Mouse (Mus musculus) midbrain, embryonic 13.5 days (tissue): ENCODE results near the gene Specc1. TPM values are rescaled to one million over a fixed set of nuclear protein-coding genes. Genes with fewer than 3 reads are reported as not detected.
A peak's percentile ranks its signal among the peaks of the same experiment; 100 is the strongest.

ENCODE experiments used
- ATAC-seq: fragments of 200-750 bp; cut with Nextera tagmentation; 2 replicates; pipeline ENCODE4 v1.8.0; 2017; ENCODE audit warnings: mild to moderate bottlenecking, moderate TSS enrichment, moderate library complexity
- H3K27ac ChIP-seq: fragments of 300-500 bp; sonication (generic); 2 replicates; pipeline ENCODE4 v1.5.1; 2015; ENCODE audit warnings: inconsistent platforms, mild to moderate bottlenecking, moderate library complexity
- H3K27me3 ChIP-seq: fragments of 300-500 bp; sonication (generic); 2 replicates; pipeline ENCODE4 v1.6.1; 2015; ENCODE audit warnings: mild to moderate bottlenecking, inconsistent platforms
- H3K36me3 ChIP-seq: fragments of 300-500 bp; sonication (generic); 2 replicates; pipeline ENCODE4 v1.6.1; 2015; ENCODE audit warnings: mild to moderate bottlenecking, inconsistent platforms
- H3K4me1 ChIP-seq: fragments of 300-500 bp; sonication (generic); replicated peaks from 2 replicates; pipeline ENCODE4 v1.6.1; 2015; ENCODE audit warnings: inconsistent platforms
- H3K4me2 ChIP-seq: fragments of 300-500 bp; sonication (generic); replicated peaks from 2 replicates; pipeline ENCODE4 v1.6.1; 2015; ENCODE audit warnings: moderate library complexity, mild to moderate bottlenecking, inconsistent platforms
- H3K4me3 ChIP-seq: fragments of 300-500 bp; sonication (generic); replicated peaks from 2 replicates; pipeline ENCODE4 v1.5.1; 2015; ENCODE audit warnings: mild to moderate bottlenecking, inconsistent platforms
- H3K9ac ChIP-seq: fragments of 300-500 bp; sonication (generic); replicated peaks from 2 replicates; pipeline ENCODE4 v1.6.1; 2015; ENCODE audit warnings: mild to moderate bottlenecking, inconsistent platforms
- H3K9me3 ChIP-seq: fragments of 300-500 bp; sonication (generic); 2 replicates; pipeline ENCODE4 v1.6.1; 2016; ENCODE audit warnings: mild to moderate bottlenecking, inconsistent platforms
- WGBS: fragments of 180-500 bp; shearing (Covaris S2); methylation state at CpG from one replicate; pipeline ENCODE4 v1.1.7; 2015; 5-methylcytosine and 5-hydroxymethylcytosine counted together
- polyA plus RNA-seq: library from polyadenylated mRNA; unstranded; fragments of >200 nt; fragmentation: Nextera tagmentation; extraction: Ambion mirVana; gene quantifications from 2 replicates; pipeline ENCODE4 v1.2.1, GENCODE M21; 2015

Specc1 gene
- polyA plus RNA-seq, result 13.4 and 15.2 TPM in 2 replicates

- H3K36me3 ChIP-seq, result no peaks in the 10 kb centered on the region
- H3K27ac ChIP-seq, result no peak within 1 kb of the TSS
Measured at GRCm38 (mm10) chr11:61956572-61957295, at the start of gene Specc1. Gene Specc1, plus strand, starts transcription at chr11:61956763.

DNA sequence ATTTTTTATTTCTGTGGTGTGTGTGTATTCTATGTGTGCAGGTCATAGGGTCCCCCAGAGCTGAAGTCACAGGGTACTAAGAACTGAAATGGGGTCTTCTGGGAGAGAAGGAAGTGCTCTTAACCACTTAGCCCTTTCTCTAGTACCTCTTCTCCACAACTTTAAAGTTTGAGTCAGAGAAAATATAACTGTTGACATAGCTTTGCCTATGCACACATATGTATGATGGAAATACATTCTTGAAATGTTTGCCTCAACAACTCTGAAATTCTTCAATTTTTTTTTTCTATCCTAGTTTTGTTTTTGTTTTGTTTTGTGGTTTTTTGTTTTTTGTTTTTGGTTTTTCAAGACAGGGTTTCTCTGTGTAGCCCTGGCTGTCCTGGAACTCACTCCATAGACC lies 48.2 kb upstream of the Specc1 start:
- Histone ChIP-seq H3K4me3 (no peak overlapping the region), H3K36me3 (peaks cover 61% of the 10 kb centered on the region), H3K27me3 (no peaks in the 10 kb centered on the region), H3K9me3 (no peaks in the 10 kb centered on the region), H3K27ac (no peak overlapping the region), H3K4me2 (no peak overlapping the region), H3K4me1 (no peaks in the 10 kb centered on the region), H3K9ac (no peak overlapping the region)
- no peak for ATAC-seq

More at GRCm38 (mm10) chr11:61956572-61957295, at the start of gene Specc1:
- Histone ChIP-seq H3K9ac (peak within 1 kb of the TSS; percentile 64), H3K4me3 (peak within 1 kb of the TSS; percentile 70), H3K4me1 (no peaks in the 10 kb centered on the region), H3K27me3 (peaks cover 14% of the 10 kb centered on the region), H3K9me3 (no peaks in the 10 kb centered on the region), H3K4me2 (peak within 1 kb of the TSS; percentile 100)
- peak; percentile 97 for ATAC-seq
- WGBS, result under 1% methylated on average over 58 of the region's 58 CpGs

DNA sequence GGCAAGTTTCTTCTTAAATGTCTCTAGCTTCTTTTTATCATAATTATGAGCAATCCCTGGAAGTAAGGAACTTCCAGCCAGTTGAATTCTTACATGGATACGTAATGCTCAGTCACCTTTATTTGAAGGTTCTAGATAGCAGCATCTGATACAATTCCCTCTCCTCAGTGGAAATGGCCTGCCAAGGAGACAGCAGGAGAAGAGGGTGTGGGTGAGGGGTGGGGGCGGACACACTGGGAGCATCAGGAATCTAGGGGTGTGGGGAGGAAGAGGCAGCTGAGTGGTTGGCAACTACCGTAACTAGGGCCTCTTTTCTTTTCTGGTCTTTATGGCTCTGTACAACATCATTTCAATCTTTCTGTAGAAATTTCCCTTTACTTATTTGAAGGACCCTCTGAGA lies 36.9 kb upstream of the Specc1 start:
- no peak overlapping the region for H3K4me2 ChIP-seq
- 98% methylated on average over 3 of the region's 3 CpGs for WGBS
- H3K27ac ChIP-seq, result no peak overlapping the region
- H3K9ac ChIP-seq, result no peak overlapping the region
- H3K4me1 ChIP-seq, result no peaks in the 10 kb centered on the region; the same call in 1 of the 2 replicates
- H3K9me3 ChIP-seq, result no peaks in the 10 kb centered on the region
- ATAC-seq, result no peak
- no peak overlapping the region for H3K4me3 ChIP-seq
- no peaks in the 10 kb centered on the region for H3K27me3 ChIP-seq
- peaks cover 35% of the 10 kb centered on the region for H3K36me3 ChIP-seq

- peaks cover 17% of the 10 kb centered on the region; the same call in 1 of the 2 replicates for H3K36me3 ChIP-seq
- H3K4me3 ChIP-seq, result no peak overlapping the region
- ATAC-seq, result no peak
- H3K4me2 ChIP-seq, result no peak overlapping the region
- H3K27me3 ChIP-seq, result no peaks in the 10 kb centered on the region
- 94% methylated on average over 1 of the region's 1 CpGs for WGBS
- peaks cover 5% of the 10 kb centered on the region for H3K4me1 ChIP-seq
- H3K27ac ChIP-seq, result no peak overlapping the region
- no peaks in the 10 kb centered on the region for H3K9me3 ChIP-seq
- no peak overlapping the region for H3K9ac ChIP-seq
Measured at GRCm38 (mm10) chr11:61923309-61923708, 33.3 kb upstream of the Specc1 start.

- peak overlapping the region; percentile 96 for H3K27ac ChIP-seq
- H3K9me3 ChIP-seq, result no peaks in the 10 kb centered on the region
- no peaks in the 10 kb centered on the region for H3K36me3 ChIP-seq
- peak overlapping the region; percentile 82 for H3K4me3 ChIP-seq
- peak overlapping the region; percentile 82 for H3K9ac ChIP-seq
- no peak; the same call in none of the 2 replicates for ATAC-seq
- no peaks in the 10 kb centered on the region for H3K27me3 ChIP-seq
- H3K4me2 ChIP-seq, result peak overlapping the region; percentile 56
- WGBS, result 3% methylated on average over 42 of the region's 47 CpGs
- H3K4me1 ChIP-seq, result peaks cover 27% of the 10 kb centered on the region
Measured at GRCm38 (mm10) chr11:61929323-61930097, 27.1 kb upstream of the Specc1 start.

DNA sequence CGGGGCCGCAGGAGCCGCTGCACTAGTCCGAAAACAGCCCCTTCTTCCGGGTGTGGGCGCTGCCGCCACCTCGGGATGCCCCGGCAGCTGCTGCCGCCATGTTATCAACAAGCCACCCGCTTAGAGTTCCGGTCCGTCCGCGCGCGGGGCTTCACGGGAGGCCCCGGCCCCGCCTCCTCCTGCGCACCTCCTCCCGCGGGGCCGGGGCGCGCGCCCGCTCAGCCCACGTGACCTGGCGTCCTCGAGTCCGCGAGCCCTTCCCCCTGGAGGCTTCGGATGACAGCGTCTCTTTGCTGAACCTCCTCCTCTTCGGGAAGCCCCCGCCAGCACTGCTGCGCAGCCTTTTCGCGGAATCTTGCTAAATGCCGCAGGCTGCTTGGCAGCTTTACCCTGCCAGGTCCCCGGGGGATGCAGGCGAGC lies 26.5 kb upstream of the Specc1 start, which contains the start of gene Akap10:
TSS of gene Akap10 (minus strand) at position 155 of the 420 bp plus-strand sequence.
- Histone ChIP-seq H3K27ac (peak within 1 kb of the TSS; percentile 96), H3K4me2 (peak within 1 kb of the TSS; percentile 56), H3K4me1 (peaks cover 27% of the 10 kb centered on the region), H3K4me3 (peak within 1 kb of the TSS; percentile 82), H3K36me3 (no peaks in the 10 kb centered on the region), H3K27me3 (no peaks in the 10 kb centered on the region), H3K9me3 (no peaks in the 10 kb centered on the region), H3K9ac (peak within 1 kb of the TSS; percentile 82)
- WGBS, result under 1% methylated on average over 43 of the region's 43 CpGs
- peak; percentile 96 for ATAC-seq

DNA sequence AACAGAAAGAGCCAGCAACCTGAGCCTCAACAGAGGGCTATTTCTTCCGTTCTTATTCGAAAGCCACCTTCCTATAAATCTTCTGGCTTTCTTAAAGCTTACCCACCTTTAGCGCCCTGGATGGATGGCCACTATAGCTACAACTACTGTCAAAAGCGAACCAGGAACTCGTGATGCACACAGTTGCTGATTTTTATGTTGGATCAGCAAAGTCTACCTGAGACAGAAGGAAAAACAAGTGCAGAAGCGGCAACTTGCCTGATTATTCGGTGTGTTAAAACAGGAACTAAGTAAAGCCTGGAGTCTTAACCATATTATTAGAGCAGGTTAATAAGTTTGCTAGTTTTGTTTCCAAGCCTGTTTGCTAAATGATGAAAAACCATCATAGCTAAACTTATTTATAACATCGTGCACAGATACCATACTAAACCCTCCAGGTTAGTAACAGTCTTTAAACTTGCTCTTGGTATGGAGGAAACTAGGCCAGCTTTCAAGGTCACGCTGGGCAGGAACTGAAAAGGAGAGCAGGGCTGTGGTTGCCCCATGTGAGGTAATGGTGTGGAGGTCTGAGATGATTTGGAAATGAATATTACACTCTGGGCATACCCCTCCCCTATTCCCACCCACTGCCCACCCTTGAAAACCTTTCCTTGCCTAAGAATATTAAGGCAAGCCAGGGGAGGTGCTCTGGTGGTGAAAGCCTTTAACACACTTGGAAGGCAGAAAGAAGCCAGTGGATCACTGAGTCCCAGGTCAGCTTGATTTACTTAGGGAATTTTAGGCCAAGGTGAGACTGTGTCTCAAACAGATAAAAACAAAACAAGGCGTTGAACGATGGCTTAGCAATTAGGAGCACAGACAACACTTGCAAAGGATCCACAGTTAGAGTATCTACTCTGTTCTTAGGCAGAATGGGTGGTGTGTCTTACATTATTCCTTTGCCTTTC lies 25.6 kb upstream of the Specc1 start:
- Histone ChIP-seq H3K9me3 (no peaks in the 10 kb centered on the region), H3K27me3 (no peaks in the 10 kb centered on the region), H3K4me3 (peak overlapping the region; percentile 82), H3K36me3 (no peaks in the 10 kb centered on the region), H3K9ac (peak overlapping the region; percentile 74), H3K27ac (peak overlapping the region; percentile 96), H3K4me2 (peak overlapping the region; percentile 56), H3K4me1 (peaks cover 27% of the 10 kb centered on the region)
- WGBS, result 22% methylated on average over 11 of the region's 11 CpGs
- peak; percentile 46; the same call in 1 of the 2 replicates for ATAC-seq

GRCm38 (mm10) chr11:61937761-61938160 lies 18.8 kb upstream of the Specc1 start:
- ATAC-seq, result no peak

DNA sequence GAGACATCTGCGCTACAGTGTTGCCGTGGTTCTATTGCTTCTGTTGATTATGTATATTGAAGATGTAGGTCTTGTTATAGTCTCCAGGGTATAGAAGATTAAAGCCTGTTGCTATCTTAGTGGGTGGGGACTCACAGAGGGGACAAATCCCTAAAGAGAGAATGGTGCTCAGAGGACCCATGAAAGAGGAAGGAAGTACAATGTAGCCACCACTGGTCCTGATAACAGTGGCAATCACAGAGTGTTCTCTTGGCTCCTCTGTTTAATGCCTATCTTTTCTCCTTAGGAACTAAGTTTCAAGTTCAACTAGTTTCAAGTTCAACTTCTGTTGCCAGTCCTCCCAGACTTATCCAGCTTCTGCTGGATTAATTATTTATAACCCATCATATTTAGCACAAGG lies 13.7 kb upstream of the Specc1 start:
- Histone ChIP-seq H3K36me3 (no peaks in the 10 kb centered on the region), H3K27me3 (no peaks in the 10 kb centered on the region), H3K9me3 (no peaks in the 10 kb centered on the region), H3K4me3 (no peak overlapping the region), H3K4me2 (no peak overlapping the region), H3K9ac (no peak overlapping the region), H3K4me1 (no peaks in the 10 kb centered on the region), H3K27ac (no peak overlapping the region)
- no peak for ATAC-seq
- 87% methylated on average over 2 of the region's 2 CpGs for WGBS

More at GRCm38 (mm10) chr11:61937761-61938160, 18.8 kb upstream of the Specc1 start:
- no peak overlapping the region for H3K9ac ChIP-seq
- H3K27me3 ChIP-seq, result no peaks in the 10 kb centered on the region
- H3K4me3 ChIP-seq, result no peak overlapping the region
- H3K4me2 ChIP-seq, result no peak overlapping the region
- H3K27ac ChIP-seq, result no peak overlapping the region
- H3K36me3 ChIP-seq, result no peaks in the 10 kb centered on the region
- no peaks in the 10 kb centered on the region for H3K9me3 ChIP-seq
- no peaks in the 10 kb centered on the region for H3K4me1 ChIP-seq
- 95% methylated on average over 1 of the region's 1 CpGs for WGBS

- H3K9ac ChIP-seq, result no peak overlapping the region
- 83% methylated on average over 9 of the region's 9 CpGs for WGBS
Measured at GRCm38 (mm10) chr11:61944417-61944816, 12.1 kb upstream of the Specc1 start.

DNA sequence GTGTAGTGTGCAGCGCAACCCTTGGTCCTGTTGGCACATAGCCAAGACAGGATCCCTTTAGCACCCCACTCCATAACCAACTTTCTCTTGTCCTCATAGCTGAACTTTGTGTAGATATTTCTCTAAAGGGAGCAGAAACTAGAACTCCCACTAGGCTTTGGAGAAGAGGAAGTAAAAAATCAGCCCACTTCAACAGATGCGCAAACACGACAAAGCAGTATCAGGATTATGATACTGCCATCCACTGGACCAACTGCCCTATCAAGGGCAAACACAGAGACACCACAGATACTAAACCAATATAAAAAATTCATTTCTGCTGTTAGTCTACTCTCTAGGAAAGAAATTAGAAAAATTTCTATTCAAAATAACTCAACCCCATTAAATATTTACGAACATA lies 10.0 kb upstream of the Specc1 start:
- 95% methylated on average over 4 of the region's 4 CpGs for WGBS
- no peak overlapping the region for H3K4me2 ChIP-seq
- H3K9ac ChIP-seq, result no peak overlapping the region
- no peaks in the 10 kb centered on the region for H3K9me3 ChIP-seq
- no peak overlapping the region for H3K4me3 ChIP-seq
- ATAC-seq, result no peak
- H3K4me1 ChIP-seq, result no peaks in the 10 kb centered on the region
- no peak overlapping the region for H3K27ac ChIP-seq
- H3K36me3 ChIP-seq, result no peaks in the 10 kb centered on the region
- no peaks in the 10 kb centered on the region for H3K27me3 ChIP-seq

More at GRCm38 (mm10) chr11:61944417-61944816, 12.1 kb upstream of the Specc1 start:
- H3K27me3 ChIP-seq, result no peaks in the 10 kb centered on the region
- no peak overlapping the region for H3K4me2 ChIP-seq
- no peaks in the 10 kb centered on the region for H3K36me3 ChIP-seq
- no peak overlapping the region for H3K4me3 ChIP-seq
- no peak overlapping the region for H3K27ac ChIP-seq
- ATAC-seq, result no peak
- no peaks in the 10 kb centered on the region for H3K4me1 ChIP-seq
- no peaks in the 10 kb centered on the region for H3K9me3 ChIP-seq
